Mouse (Mus musculus) midbrain, embryonic 16.5 days (tissue): ENCODE results near the gene Apba1. TPM values are rescaled to one million over a fixed set of nuclear protein-coding genes. Genes with fewer than 3 reads are reported as not detected.
A peak's percentile ranks its signal among the peaks of the same experiment; 100 is the strongest.

Experiments used
- ATAC-seq: fragments of 200-750 bp; cut with Nextera tagmentation; 2 replicates; pipeline ENCODE4 v1.8.0; 2017; ENCODE audit warnings: moderate TSS enrichment
- H3K27ac ChIP-seq: fragments of 300-500 bp; sonication (generic); 2 replicates; pipeline ENCODE4 v1.5.1; 2014; ENCODE audit warnings: mild to moderate bottlenecking, low read length, mixed read lengths
- H3K27me3 ChIP-seq: fragments of 300-500 bp; sonication (generic); 2 replicates; pipeline ENCODE4 v1.6.1; 2014; ENCODE audit warnings: low read depth, low read length, mixed read lengths; ENCODE audit not compliant: control insufficient read depth, insufficient read depth
- H3K36me3 ChIP-seq: fragments of 300-500 bp; sonication (generic); 2 replicates; pipeline ENCODE4 v1.6.1; 2014; ENCODE audit warnings: mild to moderate bottlenecking, low read length, moderate library complexity, mixed read lengths; ENCODE audit not compliant: control insufficient read depth, insufficient read depth
- H3K4me1 ChIP-seq: fragments of 300-500 bp; sonication (generic); 2 replicates; pipeline ENCODE4 v1.6.1; 2014; ENCODE audit warnings: mild to moderate bottlenecking, low read length, mixed read lengths; ENCODE audit not compliant: control insufficient read depth, insufficient read depth
- H3K4me2 ChIP-seq: fragments of 300-500 bp; sonication (generic); 2 replicates; pipeline ENCODE4 v1.6.1; 2014; ENCODE audit warnings: mild to moderate bottlenecking, low read length, mixed read lengths
- H3K4me3 ChIP-seq: fragments of 300-500 bp; sonication (generic); 2 replicates; pipeline ENCODE4 v1.5.1; 2014; ENCODE audit warnings: low read depth, mild to moderate bottlenecking, low read length, moderate library complexity, mixed read lengths
- H3K9ac ChIP-seq: fragments of 300-500 bp; sonication (generic); 2 replicates; pipeline ENCODE4 v1.6.1; 2014; ENCODE audit warnings: low read depth, low read length, mixed read lengths
- H3K9me3 ChIP-seq: fragments of 300-500 bp; sonication (generic); replicated peaks from 2 replicates; pipeline ENCODE4 v1.6.1; 2014; ENCODE audit warnings: mild to moderate bottlenecking, low read length, mixed read lengths; ENCODE audit not compliant: control insufficient read depth, poor library complexity, severe bottlenecking
- WGBS: fragments of 180-500 bp; shearing (Covaris S2); extraction: QIAGEN DNeasy Blood & Tissue Kit; methylation state at CpG from one replicate; pipeline ENCODE4 v1.1.7; 2014; 5-methylcytosine and 5-hydroxymethylcytosine counted together
- polyA plus RNA-seq: library from polyadenylated mRNA; unstranded; fragments of >200 nt; fragmentation: Nextera tagmentation; extraction: Ambion mirVana; gene quantifications from 2 replicates; pipeline ENCODE4 v1.2.1, GENCODE M21; 2015

Apba1 gene
- polyA plus RNA-seq, 1 experiment from 2014 or later = 12.3 TPM

GRCm38 (mm10) chr19:23946751-23947150 lies 188.1 kb downstream of the Apba1 start:
- WGBS = 80% methylated on average over 4 of the region's 4 CpGs
- Histone ChIP-seq H3K9me3 (no peaks in the 10 kb centered on the region), H3K4me3 (no peak overlapping the region), H3K9ac (no peak overlapping the region), H3K27ac (no peak overlapping the region), H3K4me2 (no peak overlapping the region), H3K27me3 (no peaks in the 10 kb centered on the region), H3K4me1 (no peaks in the 10 kb centered on the region), H3K36me3 (peaks cover 17% of the 10 kb centered on the region)
- ATAC-seq = no peak

GRCm38 (mm10) chr19:23947871-23948270 lies 189.2 kb downstream of the Apba1 start:
- WGBS = 12% methylated on average over 4 of the region's 4 CpGs
- Histone ChIP-seq H3K9me3 (no peaks in the 10 kb centered on the region), H3K4me2 (no peak overlapping the region), H3K27me3 (no peaks in the 10 kb centered on the region), H3K4me3 (no peak overlapping the region), H3K9ac (no peak overlapping the region), H3K4me1 (no peaks in the 10 kb centered on the region), H3K27ac (no peak overlapping the region), H3K36me3 (peaks cover 17% of the 10 kb centered on the region)
- ATAC-seq = no peak

GRCm38 (mm10) chr19:23948301-23949000 lies 189.8 kb downstream of the Apba1 start:
- H3K4me3 ChIP-seq = no peak overlapping the region
- H3K27me3 ChIP-seq = no peaks in the 10 kb centered on the region
- no peak overlapping the region for H3K9ac ChIP-seq
- 16% methylated on average over 12 of the region's 12 CpGs for WGBS
- no peaks in the 10 kb centered on the region for H3K4me1 ChIP-seq
- peaks cover 14% of the 10 kb centered on the region for H3K36me3 ChIP-seq
- 0 out of 2 replicates have a peak, but pooled peaks have one; percentile 39 for ATAC-seq
- H3K9me3 ChIP-seq = no peaks in the 10 kb centered on the region
- no peak overlapping the region for H3K27ac ChIP-seq
- no peak overlapping the region for H3K4me2 ChIP-seq

GRCm38 (mm10) chr19:23955461-23955860 lies 196.8 kb downstream of the Apba1 start:
- Histone ChIP-seq H3K4me2 (no peak overlapping the region), H3K9me3 (no peaks in the 10 kb centered on the region), H3K4me3 (no peak overlapping the region), H3K4me1 (peaks cover 3% of the 10 kb centered on the region; the same call in 1 of the 2 replicates), H3K9ac (no peak overlapping the region), H3K27me3 (no peaks in the 10 kb centered on the region), H3K36me3 (no peaks in the 10 kb centered on the region), H3K27ac (no peak overlapping the region)
- ATAC-seq = no peak
- 94% methylated on average over 8 of the region's 8 CpGs for WGBS

GRCm38 (mm10) chr19:23956299-23956975 lies 197.8 kb downstream of the Apba1 start:
- H3K4me2 ChIP-seq = no peak overlapping the region
- no peak for ATAC-seq
- 75% methylated on average over 16 of the region's 17 CpGs for WGBS
- H3K4me1 ChIP-seq = peaks cover 9% of the 10 kb centered on the region; the same call in 1 of the 2 replicates
- no peak overlapping the region for H3K4me3 ChIP-seq
- no peaks in the 10 kb centered on the region for H3K36me3 ChIP-seq
- H3K27me3 ChIP-seq = no peaks in the 10 kb centered on the region
- H3K9ac ChIP-seq = no peak overlapping the region
- no peaks in the 10 kb centered on the region for H3K9me3 ChIP-seq
- H3K27ac ChIP-seq = no peak overlapping the region

- H3K27ac ChIP-seq = no peak overlapping the region
- 77% methylated on average over 7 of the region's 7 CpGs for WGBS
- no peak overlapping the region for H3K4me2 ChIP-seq
- H3K9me3 ChIP-seq = no peaks in the 10 kb centered on the region
- peaks cover 9% of the 10 kb centered on the region; the same call in 1 of the 2 replicates for H3K4me1 ChIP-seq
- H3K9ac ChIP-seq = no peak overlapping the region
- no peak for ATAC-seq
- no peaks in the 10 kb centered on the region for H3K27me3 ChIP-seq
- no peaks in the 10 kb centered on the region for H3K36me3 ChIP-seq
- H3K4me3 ChIP-seq = no peak overlapping the region
These were observed 198.9 kb downstream of the Apba1 start for GRCm38 (mm10) chr19:23957563-23957962.

GRCm38 (mm10) chr19:23958925-23959324 lies 200.2 kb downstream of the Apba1 start:
- Histone ChIP-seq H3K27ac (no peak overlapping the region), H3K4me2 (no peak overlapping the region), H3K9me3 (no peaks in the 10 kb centered on the region), H3K36me3 (no peaks in the 10 kb centered on the region), H3K4me1 (peaks cover 9% of the 10 kb centered on the region; the same call in 1 of the 2 replicates), H3K4me3 (no peak overlapping the region), H3K27me3 (no peaks in the 10 kb centered on the region), H3K9ac (no peak overlapping the region)
- ATAC-seq = 0 out of 2 replicates have a peak, but pooled peaks have one; percentile 2
- 47% methylated on average over 6 of the region's 6 CpGs for WGBS

- 46% methylated on average over 7 of the region's 7 CpGs for WGBS
- no peak overlapping the region for H3K9ac ChIP-seq
- peak; percentile 37 for ATAC-seq
These were observed 201.2 kb downstream of the Apba1 start for GRCm38 (mm10) chr19:23959870-23960269.

GRCm38 (mm10) chr19:23960275-23960674 lies 201.6 kb downstream of the Apba1 start:
- WGBS = 22% methylated on average over 3 of the region's 3 CpGs

More at GRCm38 (mm10) chr19:23959870-23960269, 201.2 kb downstream of the Apba1 start:
- H3K9me3 ChIP-seq = no peaks in the 10 kb centered on the region
- no peaks in the 10 kb centered on the region for H3K36me3 ChIP-seq
- H3K27me3 ChIP-seq = no peaks in the 10 kb centered on the region
- no peak overlapping the region for H3K4me3 ChIP-seq
- no peak overlapping the region for H3K4me2 ChIP-seq
- peaks cover 9% of the 10 kb centered on the region; the same call in 1 of the 2 replicates for H3K4me1 ChIP-seq
- H3K27ac ChIP-seq = peak overlapping the region; percentile 47; the same call in 1 of the 2 replicates

More at GRCm38 (mm10) chr19:23960275-23960674, 201.6 kb downstream of the Apba1 start:
- peak; percentile 46; the same call in 1 of the 2 replicates for ATAC-seq
- H3K4me2 ChIP-seq = no peak overlapping the region
- peaks cover 9% of the 10 kb centered on the region; the same call in 1 of the 2 replicates for H3K4me1 ChIP-seq
- no peaks in the 10 kb centered on the region for H3K9me3 ChIP-seq
- 0 out of 2 replicates have a peak overlapping the region, but pooled peaks have one; percentile 10 for H3K9ac ChIP-seq
- H3K4me3 ChIP-seq = no peak overlapping the region
- H3K27ac ChIP-seq = peak overlapping the region; percentile 61
- H3K36me3 ChIP-seq = no peaks in the 10 kb centered on the region
- no peaks in the 10 kb centered on the region for H3K27me3 ChIP-seq
